Mouse (Mus musculus) spleen, adult 10 weeks (tissue): ENCODE measurements around the gene Glt8d1. TPM values are rescaled to one million over a fixed set of nuclear protein-coding genes. Genes with fewer than 3 reads are reported as not detected.

Experiments
- polyA plus RNA-seq: library from polyadenylated mRNA; stranded (reverse); fragments of 350-450 nt; fragmentation: Illumina TruSeq; extraction: RNeasy Lipid Tissue Mini Kit (QIAGEN cat#74804); gene quantifications from one replicate; pipeline ENCODE4 v1.2.3, GENCODE M21; 2015; ENCODE audit warnings: low replicate concordance; ENCODE audit not compliant: insufficient read depth

Gene Glt8d1
- polyA plus RNA-seq, result 61.0 TPM

GRCm38 (mm10) chr14:31001307-31002205 lies at the start of gene Glt8d1, which contains the start of gene Spcs1:
Gene Glt8d1, plus strand, starts transcription at chr14:31001400.
Gene Spcs1, minus strand, starts transcription at chr14:31001672.

GRCm38 (mm10) chr14:31018860-31019291 lies 17.7 kb downstream of the Glt8d1 start, which contains the start of the genes Pbrm1 and Gnl3:
Gene Pbrm1, plus strand, starts transcription at chr14:31019138.
Gene Gnl3, minus strand, starts transcription at chr14:31019152.

Other genes starting within 250 kb of the Glt8d1 start
- 14.4 TPM for gene Tmem110, start 175.8 kb upstream of the Glt8d1 start, polyA plus RNA-seq
- 5.7 TPM for gene Mustn1, start 122.2 kb upstream of the Glt8d1 start, polyA plus RNA-seq
- 0.52 TPM for gene Itih4, start 114.9 kb upstream of the Glt8d1 start, polyA plus RNA-seq
- gene Itih3, start 77.6 kb upstream of the Glt8d1 start, polyA plus RNA-seq, result 2.7 TPM
- gene Itih1, start 58.1 kb upstream of the Glt8d1 start, polyA plus RNA-seq, result not detected
- 9.1 TPM for gene Nek4, start 50.0 kb upstream of the Glt8d1 start, polyA plus RNA-seq
- 271 TPM for gene Spcs1, start 272 bp downstream of the Glt8d1 start, polyA plus RNA-seq
- 58.5 TPM for gene Pbrm1, start 17.7 kb downstream of the Glt8d1 start, polyA plus RNA-seq
- 151 TPM for gene Gnl3, start 17.8 kb downstream of the Glt8d1 start, polyA plus RNA-seq
- 17.8 TPM for gene Smim4, start 127.6 kb downstream of the Glt8d1 start, polyA plus RNA-seq
- gene Nt5dc2, start 129.7 kb downstream of the Glt8d1 start, polyA plus RNA-seq, result 3.0 TPM
- 24.1 TPM for gene Stab1, start 167.2 kb downstream of the Glt8d1 start, polyA plus RNA-seq
- 0.69 TPM for gene Tnnc1, start 206.9 kb downstream of the Glt8d1 start, polyA plus RNA-seq
- gene Nisch, start 215.5 kb downstream of the Glt8d1 start, polyA plus RNA-seq, result 231 TPM
- gene Sema3g, start 216.5 kb downstream of the Glt8d1 start, polyA plus RNA-seq, result 5.0 TPM
- gene Phf7, start 249.9 kb downstream of the Glt8d1 start, polyA plus RNA-seq, result 18.6 TPM